Comparison of ENCODE assay signal across 26 mouse cellular contexts in the genomic region with DNA sequence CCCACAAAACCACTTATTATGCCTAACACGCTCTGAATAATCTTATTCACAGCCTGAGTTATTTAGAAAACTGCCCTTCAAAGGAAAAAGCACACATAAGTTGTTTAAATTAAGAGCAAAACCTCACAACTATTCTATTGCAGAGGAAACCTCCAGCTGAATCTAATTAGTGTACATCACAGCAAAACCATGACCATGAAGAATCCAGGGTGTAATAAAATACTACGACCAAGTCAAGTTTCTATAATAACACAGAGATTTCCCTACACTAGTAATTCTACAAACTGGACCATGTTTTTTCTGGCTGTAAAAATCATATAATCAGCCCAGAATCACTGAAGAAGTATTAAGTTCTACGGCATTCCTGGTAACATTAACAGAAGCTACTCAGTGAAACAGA.
DNase-seq lines count a peak whose midpoint lies in the region; ATAC-seq and TF ChIP-seq lines count a peak whose summit lies in the region.
"Had no signal": no experiment of that assay in that cellular context is flagged by ENCODE, and none has a peak within 500 bp of the region (broad histone marks: within the 10 kb centered on the region; RNA-seq: fewer than 3 reads in every experiment).

No protein-coding gene starts in this region.

- ATAC-seq in embryonic facial prominence, embryonic 11.5 days (replicated peaks; ENCODE audit: insufficient number of reproducible peaks, low FRiP score, low TSS enrichment, low read depth): no peak
- ATAC-seq in limb, embryonic 14.5 days (ENCODE audit: low FRiP score, low read depth): no peak
- ATAC-seq in liver, embryonic 13.5 days (ENCODE audit: low read depth): no peak
- no peak for ATAC-seq in embryonic facial prominence, embryonic 14.5 days (ENCODE audit: low read depth)
- ATAC-seq: CD4-positive, CD25-positive, alpha-beta regulatory T cell, adult 4 months; forebrain, embryonic 13.5 days; forebrain, embryonic 15.5 days; forebrain, postnatal 0 days; Patski had no signal

- no peaks in the 10 kb centered on the region for H3K4me1 ChIP-seq in embryonic facial prominence, embryonic 11.5 days (ENCODE audit: control insufficient read depth, insufficient read depth, low read length)
- H3K4me1 ChIP-seq in embryonic facial prominence, embryonic 10.5 days: peaks cover 26% of the 10 kb centered on the region
- peaks cover 23% of the 10 kb centered on the region for H3K4me1 ChIP-seq in limb, embryonic 14.5 days (ENCODE audit: control insufficient read depth, insufficient read depth, low read length)
- peaks cover 35% of the 10 kb centered on the region for H3K4me1 ChIP-seq in limb, embryonic 10.5 days
- H3K4me1 ChIP-seq in liver, embryonic 13.5 days (replicated peaks): peaks cover 84% of the 10 kb centered on the region
- H3K4me1 ChIP-seq in embryonic facial prominence, embryonic 14.5 days (ENCODE audit: control insufficient read depth, insufficient read depth, low read length): peaks cover 7% of the 10 kb centered on the region; the same call in 1 of the 2 replicates

- no peaks in the 10 kb centered on the region for H3K9me3 ChIP-seq in embryonic facial prominence, embryonic 11.5 days (replicated peaks; ENCODE audit: control insufficient read depth, low read length)
- H3K9me3 ChIP-seq in embryonic facial prominence, embryonic 10.5 days: no peaks in the 10 kb centered on the region
- H3K9me3 ChIP-seq in limb, embryonic 14.5 days (ENCODE audit: control insufficient read depth, low read length): no peaks in the 10 kb centered on the region
- H3K9me3 ChIP-seq in limb, embryonic 10.5 days (replicated peaks): no peaks in the 10 kb centered on the region
- no peaks in the 10 kb centered on the region for H3K9me3 ChIP-seq in liver, embryonic 13.5 days (replicated peaks)
- no peaks in the 10 kb centered on the region for H3K9me3 ChIP-seq in embryonic facial prominence, embryonic 14.5 days (ENCODE audit: control insufficient read depth, low read length)
- H3K9me3 ChIP-seq: embryonic facial prominence, embryonic 13.5 days; forebrain, embryonic 13.5 days; forebrain, embryonic 15.5 days had no signal

- no peak for TF ChIP-seq POLR2A in limb, embryonic 14.5 days (IDR thresholded peaks at IDR 0.05; ENCODE audit: borderline replicate concordance, extremely low read depth, insufficient read depth, insufficient read length)

- H3K4me2 ChIP-seq in embryonic facial prominence, embryonic 11.5 days (ENCODE audit: low read depth, low read length): no peak overlapping the region
- H3K4me2 ChIP-seq in limb, embryonic 14.5 days (replicated peaks; ENCODE audit: low read depth, low read length, severe bottlenecking): no peak overlapping the region
- no peak overlapping the region for H3K4me2 ChIP-seq in liver, embryonic 13.5 days
- H3K4me2 ChIP-seq in embryonic facial prominence, embryonic 14.5 days (ENCODE audit: low read depth, low read length): no peak overlapping the region
- H3K4me2 ChIP-seq: embryonic facial prominence, embryonic 13.5 days; forebrain, embryonic 13.5 days; forebrain, embryonic 15.5 days had no signal

- H3K4me3 ChIP-seq in embryonic facial prominence, embryonic 11.5 days (ENCODE audit: low read depth, low read length): no peak overlapping the region
- H3K4me3 ChIP-seq in embryonic facial prominence, embryonic 10.5 days: no peak overlapping the region
- no peak overlapping the region for H3K4me3 ChIP-seq in limb, embryonic 14.5 days (replicated peaks; ENCODE audit: low read length)
- no peak overlapping the region for H3K4me3 ChIP-seq in limb, embryonic 10.5 days
- no peak overlapping the region for H3K4me3 ChIP-seq in liver, embryonic 13.5 days (replicated peaks)
- H3K4me3 ChIP-seq in embryonic facial prominence, embryonic 14.5 days (ENCODE audit: low read depth, low read length): no peak overlapping the region
- H3K4me3 ChIP-seq: embryonic facial prominence, embryonic 13.5 days; forebrain, embryonic 13.5 days; forebrain, embryonic 15.5 days had no signal

- no peak overlapping the region for H3K9ac ChIP-seq in embryonic facial prominence, embryonic 11.5 days (replicated peaks; ENCODE audit: low read length)
- no peak overlapping the region for H3K9ac ChIP-seq in limb, embryonic 14.5 days (ENCODE audit: low read depth, low read length, severe bottlenecking)
- no peak overlapping the region for H3K9ac ChIP-seq in liver, embryonic 13.5 days
- no peak overlapping the region for H3K9ac ChIP-seq in embryonic facial prominence, embryonic 14.5 days (ENCODE audit: low read depth, low read length)
- H3K9ac ChIP-seq: embryonic facial prominence, embryonic 13.5 days; forebrain, embryonic 13.5 days; forebrain, embryonic 15.5 days; forebrain, postnatal 0 days had no signal

- DNase-seq in embryonic facial prominence, embryonic 11.5 days (ENCODE audit: low spot score): peak; percentile 59
- no peak for DNase-seq in embryonic facial prominence, embryonic 10.5 days (ENCODE audit: low spot score)
- peak; percentile 28 for DNase-seq in limb, embryonic 14.5 days (ENCODE audit: low spot score)
- DNase-seq in limb, embryonic 10.5 days (ENCODE audit: low spot score): no peak
- DNase-seq in liver, embryonic 13.5 days: no peak
- DNase-seq in liver: no peak
- peak; percentile 59 for DNase-seq in embryonic facial prominence, embryonic 14.5 days (ENCODE audit: low spot score)
- DNase-seq: adrenal gland, adult 2 months; adrenal gland, postnatal 10 days; adrenal gland, postnatal 25 days; B cell, adult 2 months; cerebellum, adult 11 months; cerebellum, adult 18-20 months; cerebellum, adult 8-10 months; cerebellum, adult 9-11 months; cerebellum, postnatal 14 days; cerebellum, postnatal 36 days; embryo, embryonic 11 days; forebrain, postnatal 0 days had no signal

- H3K27me3 ChIP-seq in embryonic facial prominence, embryonic 11.5 days (ENCODE audit: control insufficient read depth, insufficient read depth, low read length): no peaks in the 10 kb centered on the region
- peaks cover 20% of the 10 kb centered on the region for H3K27me3 ChIP-seq in embryonic facial prominence, embryonic 10.5 days (replicated peaks; ENCODE audit: low read depth, poor library complexity, severe bottlenecking)
- H3K27me3 ChIP-seq in limb, embryonic 14.5 days (ENCODE audit: control insufficient read depth, insufficient read depth, low read length): 0 out of 2 replicates have a peak, but pooled peaks cover 7% of the 10 kb centered on the region
- H3K27me3 ChIP-seq in limb, embryonic 10.5 days (ENCODE audit: low read depth, poor library complexity, severe bottlenecking): peaks cover 9% of the 10 kb centered on the region
- H3K27me3 ChIP-seq in liver, embryonic 13.5 days: no peaks in the 10 kb centered on the region
- no peaks in the 10 kb centered on the region for H3K27me3 ChIP-seq in embryonic facial prominence, embryonic 14.5 days (replicated peaks; ENCODE audit: control insufficient read depth, insufficient read depth, low read length)
- H3K27me3 ChIP-seq: CH12.LX; forebrain, embryonic 15.5 days had no signal

- WGBS in embryonic facial prominence, embryonic 11.5 days: 48% methylated on average over 3 of the region's 3 CpGs
- 64% methylated on average over 3 of the region's 3 CpGs for WGBS in embryonic facial prominence, embryonic 10.5 days
- WGBS in limb, embryonic 14.5 days: 12% methylated on average over 3 of the region's 3 CpGs
- 56% methylated on average over 3 of the region's 3 CpGs for WGBS in limb, embryonic 10.5 days
- 63% methylated on average over 3 of the region's 3 CpGs for WGBS in liver, embryonic 13.5 days (ENCODE audit: insufficient replicate concordance)
- 33% methylated on average over 3 of the region's 3 CpGs for WGBS in embryonic facial prominence, embryonic 14.5 days

- H3K36me3 ChIP-seq in embryonic facial prominence, embryonic 11.5 days (replicated peaks; ENCODE audit: control insufficient read depth, insufficient read depth, low read depth, low read length): no peaks in the 10 kb centered on the region
- no peaks in the 10 kb centered on the region for H3K36me3 ChIP-seq in embryonic facial prominence, embryonic 10.5 days (replicated peaks)
- H3K36me3 ChIP-seq in limb, embryonic 14.5 days (ENCODE audit: control insufficient read depth, insufficient read depth, low read length): no peaks in the 10 kb centered on the region
- H3K36me3 ChIP-seq in limb, embryonic 10.5 days: no peaks in the 10 kb centered on the region
- H3K36me3 ChIP-seq in liver, embryonic 13.5 days: no peaks in the 10 kb centered on the region
- no peaks in the 10 kb centered on the region for H3K36me3 ChIP-seq in embryonic facial prominence, embryonic 14.5 days (ENCODE audit: control insufficient read depth, insufficient read depth, low read length)
- H3K36me3 ChIP-seq: embryonic facial prominence, embryonic 13.5 days; forebrain, embryonic 15.5 days; G1E had no signal

- H3K27ac ChIP-seq in embryonic facial prominence, embryonic 11.5 days (replicated peaks; ENCODE audit: low read depth, low read length): no peak overlapping the region
- H3K27ac ChIP-seq in embryonic facial prominence, embryonic 10.5 days (replicated peaks): no peak overlapping the region
- H3K27ac ChIP-seq in limb, embryonic 14.5 days (replicated peaks; ENCODE audit: low read depth, low read length): no peak overlapping the region
- no peak overlapping the region for H3K27ac ChIP-seq in limb, embryonic 10.5 days
- peak overlapping the region; percentile 55; the same call in 1 of the 2 replicates for H3K27ac ChIP-seq in liver, embryonic 13.5 days
- no peak overlapping the region for H3K27ac ChIP-seq in embryonic facial prominence, embryonic 14.5 days (replicated peaks; ENCODE audit: low read depth, low read length)
- H3K27ac ChIP-seq: embryonic facial prominence, embryonic 13.5 days; forebrain, embryonic 13.5 days; forebrain, embryonic 15.5 days had no signal

Comparison
In these comparisons a context has a peak if more than half of its experiments do, and no peak if none do; other contexts are left out.
1. DNase-seq: peak in embryonic facial prominence, embryonic 11.5 days (single experiment), limb, embryonic 14.5 days (single experiment) and embryonic facial prominence, embryonic 14.5 days (single experiment); none in embryonic facial prominence, embryonic 10.5 days (single experiment), limb, embryonic 10.5 days (single experiment), liver, embryonic 13.5 days (single experiment) and liver (single experiment).